26 mouse cellular contexts compared by ENCODE assay signal in genomic region chr8:109839822-109840221, GRCm38 (mm10). TPM values are rescaled to one million over a fixed set of nuclear protein-coding genes. Genes with fewer than 3 reads are reported as not detected.
A peak's percentile ranks its signal among the peaks of the same experiment; 100 is the strongest.
DNase-seq lines count a peak whose midpoint lies in the region; ATAC-seq and TF ChIP-seq lines count a peak whose summit lies in the region.
"Had no signal": no experiment of that assay in that cellular context is flagged by ENCODE, and none has a peak within 500 bp of the region (broad histone marks: within the 10 kb centered on the region; RNA-seq: fewer than 3 reads in every experiment).

No protein-coding gene starts in this region.

- WGBS in liver, postnatal 0 days (ENCODE audit: insufficient replicate concordance): 73% methylated on average over 2 of the region's 2 CpGs
- WGBS in liver, embryonic 13.5 days (ENCODE audit: insufficient replicate concordance): 73% methylated on average over 2 of the region's 2 CpGs
- WGBS in liver, embryonic 16.5 days (ENCODE audit: insufficient replicate concordance): 60% methylated on average over 2 of the region's 2 CpGs

- ATAC-seq in liver, postnatal 0 days: no peak
- ATAC-seq in liver, embryonic 13.5 days (ENCODE audit: low read depth): peak; percentile 78
- ATAC-seq in liver, embryonic 16.5 days (ENCODE audit: low read depth): peak; percentile 56
- ATAC-seq in erythroblast, adult 5-6 weeks (replicated peaks; ENCODE audit: low FRiP score, poor library complexity, severe bottlenecking): no peak
- ATAC-seq: forebrain, embryonic 15.5 days; hindbrain, embryonic 16.5 days had no signal

- H3K9ac ChIP-seq in liver, postnatal 0 days (replicated peaks): no peak overlapping the region
- 0 out of 2 replicates have a peak overlapping the region, but pooled peaks have one; percentile 13 for H3K9ac ChIP-seq in liver, embryonic 13.5 days
- no peak overlapping the region for H3K9ac ChIP-seq in liver, embryonic 16.5 days (ENCODE audit: low read depth, low read length)
- H3K9ac ChIP-seq: embryonic facial prominence, embryonic 12.5 days; embryonic facial prominence, embryonic 15.5 days; forebrain, embryonic 12.5 days; forebrain, embryonic 15.5 days; hindbrain, embryonic 13.5 days had no signal

- H3K4me2 ChIP-seq in liver, postnatal 0 days (ENCODE audit: low read depth, low read length): no peak overlapping the region
- no peak overlapping the region; the same call in 1 of the 2 replicates for H3K4me2 ChIP-seq in liver, embryonic 13.5 days
- H3K4me2 ChIP-seq in liver, embryonic 16.5 days (ENCODE audit: low read depth, low read length): no peak overlapping the region
- H3K4me2 ChIP-seq: embryonic facial prominence, embryonic 12.5 days; embryonic facial prominence, embryonic 15.5 days; forebrain, embryonic 12.5 days; forebrain, embryonic 15.5 days; heart, embryonic 11.5 days; hindbrain, embryonic 13.5 days had no signal

- no peaks in the 10 kb centered on the region for H3K9me3 ChIP-seq in liver, postnatal 0 days (ENCODE audit: low read length)
- no peaks in the 10 kb centered on the region for H3K9me3 ChIP-seq in liver, embryonic 13.5 days (replicated peaks)
- no peaks in the 10 kb centered on the region for H3K9me3 ChIP-seq in liver, embryonic 16.5 days (replicated peaks; ENCODE audit: control insufficient read depth, low read length)
- H3K9me3 ChIP-seq: embryonic facial prominence, embryonic 12.5 days; embryonic facial prominence, embryonic 15.5 days; forebrain, embryonic 12.5 days; forebrain, embryonic 15.5 days; G1E; hindbrain, embryonic 10.5 days; hindbrain, embryonic 13.5 days had no signal

- TF ChIP-seq CTCF in liver, postnatal 0 days (IDR thresholded peaks at IDR 0.05; ENCODE audit: low read depth): no peak

- peaks cover 48% of the 10 kb centered on the region for H3K36me3 ChIP-seq in liver, postnatal 0 days (replicated peaks; ENCODE audit: insufficient read depth, low read length)
- H3K36me3 ChIP-seq in liver, embryonic 13.5 days: peaks cover 46% of the 10 kb centered on the region
- peaks cover 9% of the 10 kb centered on the region for H3K36me3 ChIP-seq in liver, embryonic 16.5 days (ENCODE audit: control insufficient read depth, insufficient read depth)

- H3K4me3 ChIP-seq in liver, postnatal 0 days (ENCODE audit: low read depth, low read length): no peak overlapping the region
- no peak overlapping the region for H3K4me3 ChIP-seq in liver, embryonic 13.5 days (replicated peaks)
- no peak overlapping the region for H3K4me3 ChIP-seq in liver, embryonic 16.5 days (ENCODE audit: low read depth, low read length)
- H3K4me3 ChIP-seq: embryonic facial prominence, embryonic 12.5 days; embryonic facial prominence, embryonic 15.5 days; erythroblast, embryonic 14.5 days; forebrain, embryonic 12.5 days; forebrain, embryonic 15.5 days; hindbrain, embryonic 10.5 days; hindbrain, embryonic 13.5 days had no signal

- DNase-seq in liver: peak; percentile 28
- DNase-seq in liver, postnatal 0 days: no peak
- no peak for DNase-seq in liver, embryonic 13.5 days
- no peak for DNase-seq in urinary bladder, postnatal 14 days (ENCODE audit: low spot score)
- DNase-seq: adrenal gland, adult 2 months; adrenal gland, postnatal 14 days; B cell, adult 2 months; cerebellum, adult 11 months; cerebellum, adult 2 months; cerebellum, adult 9-11 months; cerebellum, postnatal 25 days; gastrocnemius, postnatal 36 days; heart, postnatal 36 days had no signal

- no peak for TF ChIP-seq EP300 in liver, postnatal 0 days (IDR thresholded peaks at IDR 0.05; ENCODE audit: low read depth)

- no peaks in the 10 kb centered on the region for H3K27me3 ChIP-seq in liver, postnatal 0 days (ENCODE audit: insufficient read depth, low read length)
- H3K27me3 ChIP-seq in liver, embryonic 13.5 days: no peaks in the 10 kb centered on the region
- H3K27me3 ChIP-seq in liver, embryonic 16.5 days (ENCODE audit: control insufficient read depth, insufficient read depth, low read depth, low read length): no peaks in the 10 kb centered on the region
- H3K27me3 ChIP-seq: CH12.LX; embryonic facial prominence, embryonic 12.5 days; embryonic facial prominence, embryonic 15.5 days; forebrain, embryonic 12.5 days; forebrain, embryonic 15.5 days; hindbrain, embryonic 13.5 days had no signal

- H3K4me1 ChIP-seq in liver, postnatal 0 days (ENCODE audit: insufficient read depth): no peaks in the 10 kb centered on the region
- H3K4me1 ChIP-seq in liver, embryonic 13.5 days (replicated peaks): peaks cover 18% of the 10 kb centered on the region
- H3K4me1 ChIP-seq in liver, embryonic 16.5 days (ENCODE audit: control insufficient read depth, low read depth, low read length): peaks cover 3% of the 10 kb centered on the region
- H3K4me1 ChIP-seq: embryonic facial prominence, embryonic 12.5 days; embryonic facial prominence, embryonic 15.5 days; forebrain, embryonic 12.5 days; forebrain, embryonic 15.5 days; hindbrain, embryonic 10.5 days; hindbrain, embryonic 13.5 days had no signal

- no peak overlapping the region for H3K27ac ChIP-seq in liver, postnatal 0 days (ENCODE audit: low read depth)
- H3K27ac ChIP-seq in liver, embryonic 13.5 days: peak overlapping the region; percentile 63
- H3K27ac ChIP-seq in liver, embryonic 16.5 days (ENCODE audit: low read length): no peak overlapping the region
- H3K27ac ChIP-seq: embryonic facial prominence, embryonic 12.5 days; embryonic facial prominence, embryonic 15.5 days; forebrain, embryonic 12.5 days; forebrain, embryonic 15.5 days; hindbrain, embryonic 10.5 days; hindbrain, embryonic 13.5 days had no signal

RNA-seq across cellular contexts. Expression of gene Phlpp2, which starts 28.5 kb away (rescaled TPM):
- polyA plus RNA-seq in liver, postnatal 0 days (2015; fragmentation: Nextera tagmentation; extraction: Ambion mirVana): 1.5 TPM in 2 replicates
- polyA plus RNA-seq in liver, embryonic 13.5 days (2015; fragmentation: Nextera tagmentation; extraction: Ambion mirVana): 2.7 and 3.2 TPM in 2 replicates
- 3.3 and 3.4 TPM in 2 replicates for polyA plus RNA-seq in liver, embryonic 16.5 days (2015; fragmentation: Nextera tagmentation; extraction: Ambion mirVana)
- 32.1 and 41.6 TPM in 2 replicates for total RNA-seq in erythroblast, adult 5-6 weeks (2015; ENCODE audit: low replicate concordance)
- 63.2 and 70.5 TPM in 2 replicates for total RNA-seq in erythroblast, adult 5-6 weeks (2017; ENCODE audit: low replicate concordance)

Comparison
In these comparisons a context has a peak if more than half of its experiments do, and no peak if none do; other contexts are left out.
1. ATAC-seq: peak in liver, embryonic 13.5 days (single experiment) and liver, embryonic 16.5 days (single experiment); none in liver, postnatal 0 days (single experiment) and erythroblast, adult 5-6 weeks (single experiment).